8 mouse cellular contexts compared by ENCODE assay signal in genomic region chr19:12002791-12003190, GRCm38 (mm10). TPM values are rescaled to one million over a fixed set of nuclear protein-coding genes. Genes with fewer than 3 reads are reported as not detected.
DNase-seq lines count a peak whose midpoint lies in the region; ATAC-seq lines count a peak whose summit lies in the region.
"Had no signal": no experiment of that assay in that cellular context is flagged by ENCODE, and none has a peak within 500 bp of the region (broad histone marks: within the 10 kb centered on the region; RNA-seq: fewer than 3 reads in every experiment).

No protein-coding gene starts in this region.

- WGBS in kidney, embryonic 15.5 days = 56% methylated on average over 14 of the region's 14 CpGs
- WGBS in embryonic facial prominence, embryonic 13.5 days = 43% methylated on average over 14 of the region's 14 CpGs
- 48% methylated on average over 14 of the region's 14 CpGs for WGBS in hindbrain, embryonic 14.5 days
- 48% methylated on average over 14 of the region's 14 CpGs for WGBS in midbrain, embryonic 15.5 days

- no peaks in the 10 kb centered on the region for H3K36me3 ChIP-seq in kidney, embryonic 15.5 days
- no peaks in the 10 kb centered on the region for H3K36me3 ChIP-seq in embryonic facial prominence, embryonic 13.5 days
- H3K36me3 ChIP-seq in hindbrain, embryonic 14.5 days (replicated peaks; ENCODE audit: control insufficient read depth, insufficient read depth) = no peaks in the 10 kb centered on the region
- no peaks in the 10 kb centered on the region for H3K36me3 ChIP-seq in midbrain, embryonic 15.5 days (replicated peaks)

- peak overlapping the region; percentile 17 for H3K4me3 ChIP-seq in kidney, embryonic 15.5 days (replicated peaks)
- H3K4me3 ChIP-seq in embryonic facial prominence, embryonic 13.5 days = peak overlapping the region; percentile 20
- peak overlapping the region; percentile 3; the same call in 1 of the 2 replicates for H3K4me3 ChIP-seq in hindbrain, embryonic 14.5 days (replicated peaks; ENCODE audit: low read length)
- peak overlapping the region; percentile 22 for H3K4me3 ChIP-seq in midbrain, embryonic 15.5 days

- DNase-seq in kidney, postnatal 10 days = no peak
- DNase-seq in hindbrain, embryonic 14.5 days (ENCODE audit: low spot score) = no peak
- DNase-seq in gastrocnemius, postnatal 4 days (ENCODE audit: low spot score in 2 of 2) = no peak
- DNase-seq in yolk sac, embryonic 10.5 days (ENCODE audit: low spot score) = no peak

- ATAC-seq in kidney, embryonic 15.5 days (replicated peaks; ENCODE audit: low FRiP score) = no peak
- no peak for ATAC-seq in embryonic facial prominence, embryonic 13.5 days (ENCODE audit: insufficient number of reproducible peaks, insufficient read depth, low FRiP score, low TSS enrichment, low read depth)
- no peak for ATAC-seq in hindbrain, embryonic 14.5 days (ENCODE audit: low FRiP score)
- ATAC-seq in midbrain, embryonic 15.5 days (replicated peaks) = no peak

- no peaks in the 10 kb centered on the region for H3K27me3 ChIP-seq in kidney, embryonic 15.5 days
- no peaks in the 10 kb centered on the region for H3K27me3 ChIP-seq in embryonic facial prominence, embryonic 13.5 days
- no peaks in the 10 kb centered on the region for H3K27me3 ChIP-seq in hindbrain, embryonic 14.5 days (ENCODE audit: control insufficient read depth, insufficient read depth, low read length)
- H3K27me3 ChIP-seq in midbrain, embryonic 15.5 days (replicated peaks) = no peaks in the 10 kb centered on the region

- H3K9ac ChIP-seq in kidney, embryonic 15.5 days = no peak overlapping the region
- no peak overlapping the region for H3K9ac ChIP-seq in embryonic facial prominence, embryonic 13.5 days
- H3K9ac ChIP-seq in hindbrain, embryonic 14.5 days = no peak overlapping the region
- no peak overlapping the region for H3K9ac ChIP-seq in midbrain, embryonic 15.5 days

- peaks cover 19% of the 10 kb centered on the region for H3K4me1 ChIP-seq in kidney, embryonic 15.5 days
- peaks cover 23% of the 10 kb centered on the region for H3K4me1 ChIP-seq in embryonic facial prominence, embryonic 13.5 days
- peaks cover 7% of the 10 kb centered on the region for H3K4me1 ChIP-seq in hindbrain, embryonic 14.5 days (replicated peaks; ENCODE audit: control insufficient read depth, insufficient read depth, low read length)
- peaks cover 24% of the 10 kb centered on the region for H3K4me1 ChIP-seq in midbrain, embryonic 15.5 days

- no peak overlapping the region for H3K27ac ChIP-seq in kidney, embryonic 15.5 days
- no peak overlapping the region for H3K27ac ChIP-seq in embryonic facial prominence, embryonic 13.5 days
- no peak overlapping the region for H3K27ac ChIP-seq in hindbrain, embryonic 14.5 days
- no peak overlapping the region for H3K27ac ChIP-seq in midbrain, embryonic 15.5 days

- H3K4me2 ChIP-seq in kidney, embryonic 15.5 days = peak overlapping the region; percentile 41
- peak overlapping the region; percentile 51 for H3K4me2 ChIP-seq in embryonic facial prominence, embryonic 13.5 days
- peak overlapping the region; percentile 37 for H3K4me2 ChIP-seq in hindbrain, embryonic 14.5 days (replicated peaks)
- H3K4me2 ChIP-seq in midbrain, embryonic 15.5 days = peak overlapping the region; percentile 32; the same call in 1 of the 2 replicates

- no peaks in the 10 kb centered on the region for H3K9me3 ChIP-seq in kidney, embryonic 15.5 days (replicated peaks)
- H3K9me3 ChIP-seq in embryonic facial prominence, embryonic 13.5 days = no peaks in the 10 kb centered on the region
- no peaks in the 10 kb centered on the region for H3K9me3 ChIP-seq in hindbrain, embryonic 14.5 days (ENCODE audit: control insufficient read depth, low read length)
- no peaks in the 10 kb centered on the region for H3K9me3 ChIP-seq in midbrain, embryonic 15.5 days

RNA-seq across cellular contexts. Expression of gene Osbp, which starts 37.0 kb away (rescaled TPM):
- 3.9 and 4.2 TPM in 2 replicates for polyA plus RNA-seq in kidney, embryonic 15.5 days (2015; fragmentation: Nextera tagmentation; extraction: Ambion mirVana)
- 5.0 and 7.0 TPM in 2 replicates for polyA plus RNA-seq in embryonic facial prominence, embryonic 13.5 days (2015; fragmentation: Nextera tagmentation; extraction: Ambion mirVana)
- polyA plus RNA-seq in hindbrain, embryonic 14.5 days (2014; fragmentation: Nextera tagmentation; extraction: Ambion mirVana) = 6.6 and 6.9 TPM in 2 replicates
- 3.9 and 4.0 TPM in 2 replicates for polyA plus RNA-seq in midbrain, embryonic 15.5 days (2015; fragmentation: Nextera tagmentation; extraction: Ambion mirVana)
- total RNA-seq in gastrocnemius, postnatal 4 days (2021) = 10 to 100 TPM; 80.6 to 85.0 TPM

RNA-seq across cellular contexts. Expression of gene Olfr1423, which starts 38.3 kb away (rescaled TPM):
- not detected in 2 replicates for polyA plus RNA-seq in kidney, embryonic 15.5 days (2015; fragmentation: Nextera tagmentation; extraction: Ambion mirVana)
- not detected in 2 replicates for polyA plus RNA-seq in embryonic facial prominence, embryonic 13.5 days (2015; fragmentation: Nextera tagmentation; extraction: Ambion mirVana)
- polyA plus RNA-seq in hindbrain, embryonic 14.5 days (2014; fragmentation: Nextera tagmentation; extraction: Ambion mirVana) = not detected in 2 replicates
- not detected in 2 replicates for polyA plus RNA-seq in midbrain, embryonic 15.5 days (2015; fragmentation: Nextera tagmentation; extraction: Ambion mirVana)
- not detected for total RNA-seq in gastrocnemius, postnatal 4 days (2021)
- total RNA-seq: layer of hippocampus, postnatal 10 days had no signal

RNA-seq across cellular contexts. Expression of gene Olfr1424, which starts 59.7 kb away (rescaled TPM):
- not detected in 2 replicates for polyA plus RNA-seq in kidney, embryonic 15.5 days (2015; fragmentation: Nextera tagmentation; extraction: Ambion mirVana)
- polyA plus RNA-seq in embryonic facial prominence, embryonic 13.5 days (2015; fragmentation: Nextera tagmentation; extraction: Ambion mirVana) = not detected in 2 replicates
- not detected in 2 replicates for polyA plus RNA-seq in hindbrain, embryonic 14.5 days (2014; fragmentation: Nextera tagmentation; extraction: Ambion mirVana)
- polyA plus RNA-seq in midbrain, embryonic 15.5 days (2015; fragmentation: Nextera tagmentation; extraction: Ambion mirVana) = not detected in 2 replicates
- not detected for total RNA-seq in gastrocnemius, postnatal 4 days (2021)
- total RNA-seq: layer of hippocampus, postnatal 10 days had no signal
